Mouse (Mus musculus) macrophage (primary cell): ENCODE data around the gene Crisp1. TPM values are rescaled to one million over a fixed set of nuclear protein-coding genes. Genes with fewer than 3 reads are reported as not detected.

Experiments used
- H3K27ac ChIP-seq: fragments of 350-480 bp; formaldehyde crosslinking; 2 replicates; pipeline ENCODE4 v1.9.0; 2021
- H3K36me3 ChIP-seq: fragments of 350-480 bp; formaldehyde crosslinking; 2 replicates; pipeline ENCODE4 v1.9.0; 2021; ENCODE audit errors: inconsistent target
- H3K4me3 ChIP-seq: fragments of 350-480 bp; formaldehyde crosslinking; 2 replicates; pipeline ENCODE4 v1.9.0; 2021; ENCODE audit errors: inconsistent target
- H3K79me2 ChIP-seq: fragments of 350-480 bp; formaldehyde crosslinking; 2 replicates; pipeline ENCODE4 v1.9.0; 2021; ENCODE audit errors: inconsistent target
- WGBS: methylation state at CpG from one replicate; pipeline ENCODE4 v1.1.7; 2026; ENCODE audit warnings: inconsistent platforms; ENCODE audit not compliant: missing documents; 5-methylcytosine and 5-hydroxymethylcytosine counted together
- polyA plus RNA-seq: library from polyadenylated mRNA; stranded (reverse); fragments of 250-400 nt; gene quantifications from 3 replicates; pipeline ENCODE4 v1.2.4, GENCODE M21; 2018; ENCODE audit warnings: inconsistent platforms
- total RNA-seq, 78 experiments: library from RNA; depleted of rRNA; stranded (reverse); fragments of 250-400 nt; gene quantifications; 1 replicate in 9 of 78; 2 replicates in 24 of 78; 3 replicates in 43 of 78; 4 replicates in 2 of 78; pipeline ENCODE4 v1.2.4; 2018; ENCODE audit warnings: inconsistent platforms in 56 of 78

Crisp1 gene
- total RNA-seq (2018; cell fraction: chromatin; rRNA removed) = under 1 TPM in 1 of 26 experiments, not detected in 25; 0.65 TPM
- not detected for total RNA-seq (2018; cell fraction: cytosol; rRNA removed)
- not detected for total RNA-seq (2018; cell fraction: nucleus; rRNA removed)
- not detected in 3 replicates for polyA plus RNA-seq

GRCm38 (mm10) chr17:40319062-40319461, at the start of gene Crisp1:
Gene Crisp1 (minus strand): TSS chr17:40319207.
- H3K4me3 ChIP-seq = no peak within 1 kb of the TSS
- H3K79me2 ChIP-seq = no peaks in the 10 kb centered on the region
- H3K27ac ChIP-seq = no peak within 1 kb of the TSS
- WGBS = 24% methylated on average over 1 of the region's 2 CpGs
- no peaks in the 10 kb centered on the region for H3K36me3 ChIP-seq

- Histone ChIP-seq H3K79me2 (no peaks in the 10 kb centered on the region), H3K4me3 (no peak overlapping the region), H3K27ac (no peak overlapping the region), H3K36me3 (no peaks in the 10 kb centered on the region)
- WGBS = 60% methylated on average over 3 of the region's 3 CpGs
These were observed 23.5 kb upstream of the Crisp1 start for GRCm38 (mm10) chr17:40342497-40343009.

- 90% methylated on average over 1 of the region's 2 CpGs for WGBS
- Histone ChIP-seq H3K4me3 (no peak overlapping the region), H3K36me3 (no peaks in the 10 kb centered on the region), H3K27ac (no peak overlapping the region), H3K79me2 (no peaks in the 10 kb centered on the region)
These were observed 33.6 kb downstream of the Crisp1 start for GRCm38 (mm10) chr17:40285435-40285834.

GRCm38 (mm10) chr17:40275519-40275918, 43.5 kb downstream of the Crisp1 start:
- no peak overlapping the region for H3K4me3 ChIP-seq
- WGBS = no CpG with 5 or more reads among the region's 1 CpGs
- H3K27ac ChIP-seq = no peak overlapping the region
- no peaks in the 10 kb centered on the region for H3K36me3 ChIP-seq
- H3K79me2 ChIP-seq = no peaks in the 10 kb centered on the region

GRCm38 (mm10) chr17:40274906-40275470, 44.0 kb downstream of the Crisp1 start:
- no peak overlapping the region for H3K27ac ChIP-seq
- H3K4me3 ChIP-seq = no peak overlapping the region
- WGBS = 0% methylated on average over 1 of the region's 1 CpGs
- H3K79me2 ChIP-seq = no peaks in the 10 kb centered on the region
- no peaks in the 10 kb centered on the region for H3K36me3 ChIP-seq

GRCm38 (mm10) chr17:40252487-40252886, 66.5 kb downstream of the Crisp1 start:
- no peaks in the 10 kb centered on the region for H3K36me3 ChIP-seq
- H3K79me2 ChIP-seq = no peaks in the 10 kb centered on the region
- H3K4me3 ChIP-seq = no peak overlapping the region
- no peak overlapping the region for H3K27ac ChIP-seq
- WGBS = 12% methylated on average over 1 of the region's 1 CpGs

Other genes starting within 250 kb of the Crisp1 start
- gene AC192777.2, start 223.8 kb downstream of the Crisp1 start, polyA plus RNA-seq = not detected in 3 replicates
- not detected in 3 replicates for gene Pgk2, start 110.6 kb downstream of the Crisp1 start, polyA plus RNA-seq
- not detected in 3 replicates for gene Crisp3, start 76.9 kb downstream of the Crisp1 start, polyA plus RNA-seq
- not detected in 3 replicates for gene Esp8, start 200.8 kb upstream of the Crisp1 start, polyA plus RNA-seq
- not detected in 3 replicates for gene Esp6, start 242.3 kb upstream of the Crisp1 start, polyA plus RNA-seq